Mouse (Mus musculus): ENCODE data around the gene Dapk1. TPM values are rescaled to one million over a fixed set of nuclear protein-coding genes. Genes with fewer than 3 reads are reported as not detected.
"Not testable (repeated sequence)": the region's sequence is repeated elsewhere in the genome, so short reads cannot be mapped to it uniquely, and the experiment has no call there.

The Dapk1 gene
- total RNA-seq (2015) (5.7 and 6.2 TPM in 2 replicates), total RNA-seq (2017) (3.7 and 5.2 TPM in 2 replicates)

- ATAC-seq (ENCODE audit: poor library complexity, severe bottlenecking): peak; percentile 92
These were observed at the start of gene Dapk1 for GRCm38 (mm10) chr13:60601436-60602415. TSS of gene Dapk1 (plus strand) at chr13:60601947.

GRCm38 (mm10) chr13:60553326-60553725 lies 48.4 kb upstream of the Dapk1 start:
- no peak for ATAC-seq (ENCODE audit: poor library complexity, severe bottlenecking)

DNA sequence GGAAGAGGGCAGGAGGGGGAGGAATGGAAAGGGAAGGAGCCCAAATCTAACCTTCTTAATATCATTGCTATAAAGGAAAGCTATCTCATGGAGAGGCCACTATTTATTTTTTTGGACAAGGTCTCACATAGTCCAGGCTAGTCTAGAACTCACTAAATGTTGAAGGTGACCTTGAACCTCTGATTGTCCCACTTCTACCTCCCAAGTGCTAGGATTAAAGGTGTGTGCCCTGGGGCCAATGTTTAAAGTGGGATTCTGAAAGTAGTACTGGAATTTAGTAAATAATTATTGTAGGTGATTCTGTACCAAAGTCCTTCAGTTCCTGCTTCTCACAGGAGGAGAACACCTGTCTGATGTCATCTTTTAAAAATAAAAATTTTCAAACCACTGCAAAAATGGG lies 45.3 kb upstream of the Dapk1 start:
- no peak for ATAC-seq (ENCODE audit: poor library complexity, severe bottlenecking)

DNA sequence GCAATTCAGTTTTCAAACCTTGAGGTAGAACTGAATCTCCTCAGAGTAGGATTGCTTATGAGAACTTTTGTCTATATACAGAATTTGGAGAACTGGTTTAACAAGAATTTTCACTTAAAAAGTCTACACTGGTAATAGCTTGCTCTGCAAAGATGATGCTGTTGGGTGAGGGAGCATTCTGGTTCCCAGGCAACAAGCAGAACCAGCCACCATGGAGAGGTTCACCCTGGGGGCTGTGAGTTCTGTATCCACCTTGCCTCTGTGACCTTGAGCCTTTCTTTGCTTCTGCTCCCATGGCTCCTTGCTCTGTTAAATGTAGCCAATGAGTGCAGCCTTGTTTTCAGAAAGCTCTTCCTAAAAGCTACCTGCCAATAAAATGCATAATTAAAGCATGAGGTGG lies 44.8 kb upstream of the Dapk1 start:
- no peak for ATAC-seq (ENCODE audit: poor library complexity, severe bottlenecking)

DNA sequence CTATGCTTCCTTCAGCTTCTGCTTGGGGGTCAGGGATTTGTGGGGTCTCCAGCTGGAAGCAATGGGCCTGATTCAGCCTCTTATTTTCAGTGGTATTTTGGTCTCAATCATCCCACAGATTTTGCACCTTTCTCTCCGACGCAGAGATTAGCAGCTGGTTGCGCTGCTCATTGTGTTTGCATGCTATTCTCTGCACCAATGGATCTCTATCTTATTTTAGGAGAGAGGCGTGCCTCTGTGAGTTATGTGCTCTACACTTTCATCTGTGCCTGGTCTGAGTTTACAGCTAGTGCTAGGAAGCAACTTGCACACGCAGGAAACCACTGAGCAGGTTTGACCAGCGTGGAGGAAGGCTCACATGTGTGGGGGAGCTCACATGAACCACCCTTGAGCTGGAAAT lies 37.4 kb upstream of the Dapk1 start:
- ATAC-seq (ENCODE audit: poor library complexity, severe bottlenecking): no peak

GRCm38 (mm10) chr13:60568934-60569548 lies 32.7 kb upstream of the Dapk1 start:
- no peak for ATAC-seq (ENCODE audit: poor library complexity, severe bottlenecking)

GRCm38 (mm10) chr13:60569549-60569941 lies 32.2 kb upstream of the Dapk1 start:
- ATAC-seq (ENCODE audit: poor library complexity, severe bottlenecking): no peak

DNA sequence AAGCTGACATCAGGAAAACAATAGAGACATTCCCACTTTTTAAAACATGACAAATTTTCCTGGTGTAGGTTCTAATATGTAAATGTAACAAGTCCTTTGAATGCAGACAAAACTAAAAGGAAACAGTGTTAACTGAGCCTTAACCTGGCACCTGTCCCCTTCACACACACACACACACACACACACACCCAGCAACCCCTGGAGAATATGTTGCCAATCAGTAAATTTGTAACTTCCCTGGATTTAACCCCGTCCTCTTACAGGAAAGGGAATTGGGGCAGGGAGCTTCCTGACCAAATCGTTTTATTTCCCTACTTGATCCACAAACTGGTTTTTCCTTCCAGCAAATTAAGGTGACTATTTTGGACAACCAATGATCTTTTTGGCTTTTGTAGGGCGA lies 28.2 kb upstream of the Dapk1 start:
- ATAC-seq (ENCODE audit: poor library complexity, severe bottlenecking): no peak

DNA sequence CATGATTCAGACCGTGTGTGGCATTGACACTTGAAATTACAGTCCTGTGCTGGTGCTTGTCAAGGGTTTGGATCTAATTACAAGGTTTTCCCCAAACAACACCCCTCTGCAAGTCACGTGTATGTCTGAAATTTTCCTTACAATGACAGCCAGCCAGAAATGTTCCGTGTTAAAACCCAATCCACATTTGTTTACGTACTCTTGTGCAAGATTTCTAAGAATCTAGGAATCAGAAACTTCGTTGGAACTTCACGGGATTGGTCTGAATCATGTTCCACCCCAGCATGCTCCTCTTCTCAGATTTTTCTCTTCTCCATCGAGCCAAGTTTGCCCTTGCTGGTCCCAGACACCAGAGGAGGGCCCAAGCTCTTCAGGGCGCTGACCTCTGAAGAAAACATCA lies 27.8 kb upstream of the Dapk1 start:
- ATAC-seq (ENCODE audit: poor library complexity, severe bottlenecking): no peak

GRCm38 (mm10) chr13:60578541-60578940 lies 23.2 kb upstream of the Dapk1 start:
- ATAC-seq (ENCODE audit: poor library complexity, severe bottlenecking): no peak

DNA sequence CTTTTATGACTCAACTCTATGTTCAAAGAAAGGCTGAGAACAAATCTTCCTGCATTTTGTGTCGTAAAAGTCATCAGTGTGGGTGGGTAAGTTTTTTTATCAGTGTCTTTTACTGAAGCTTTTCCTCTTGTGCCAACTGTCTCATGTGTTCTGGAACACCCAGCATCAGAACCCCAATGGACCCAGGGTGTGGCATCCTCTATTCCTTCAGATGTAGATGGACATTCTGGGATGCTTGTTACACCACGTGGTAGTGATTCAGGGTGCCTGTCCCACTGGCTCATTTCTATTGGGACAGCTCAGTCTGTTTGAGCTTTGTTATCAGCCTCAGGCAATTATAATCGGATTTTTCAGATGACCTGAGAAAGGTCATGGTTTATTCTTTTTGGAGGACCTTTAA lies 6.9 kb upstream of the Dapk1 start:
- ATAC-seq (ENCODE audit: poor library complexity, severe bottlenecking): no peak

DNA sequence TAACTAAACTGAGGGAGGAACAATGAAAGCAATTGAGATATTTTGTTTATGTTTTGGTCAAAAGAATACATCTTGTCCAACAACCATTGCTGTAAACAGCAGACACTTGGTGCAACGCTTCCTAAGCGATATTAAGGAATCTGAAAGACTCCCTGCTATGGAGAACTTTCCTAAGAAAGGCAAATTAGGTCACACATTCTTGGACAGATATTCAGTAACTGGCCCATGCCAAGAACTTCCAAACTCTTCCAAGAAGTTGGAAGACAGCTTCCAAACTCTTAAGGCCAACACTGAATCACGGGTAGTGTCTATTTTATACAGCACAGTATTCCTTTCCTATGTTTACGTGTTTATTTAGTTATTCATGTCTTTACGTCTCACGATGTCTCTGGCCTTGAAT lies 6.2 kb upstream of the Dapk1 start:
- no peak for ATAC-seq (ENCODE audit: poor library complexity, severe bottlenecking)

GRCm38 (mm10) chr13:60602416-60603251 lies 887 bp downstream of the Dapk1 start:
- ATAC-seq (ENCODE audit: poor library complexity, severe bottlenecking): peak; percentile 55

DNA sequence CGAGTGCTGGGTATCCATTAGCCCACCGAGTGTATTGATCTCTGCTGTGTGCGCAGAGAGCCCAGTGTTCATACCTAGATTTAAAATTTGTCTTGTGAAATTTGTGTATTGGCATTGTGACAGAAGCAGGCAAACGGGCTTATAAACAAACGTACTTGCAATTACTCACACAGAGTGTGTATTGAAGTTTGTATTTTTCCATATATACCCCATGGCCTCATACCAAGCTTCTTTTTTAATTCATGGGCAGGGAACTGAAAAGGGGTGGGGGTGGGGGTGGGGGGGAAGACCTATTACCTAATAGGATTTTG lies 1.5 kb downstream of the Dapk1 start:
- ATAC-seq (ENCODE audit: poor library complexity, severe bottlenecking): no peak

- no peak for ATAC-seq (ENCODE audit: poor library complexity, severe bottlenecking)
These were observed 5.7 kb downstream of the Dapk1 start for GRCm38 (mm10) chr13:60607411-60607810.

DNA sequence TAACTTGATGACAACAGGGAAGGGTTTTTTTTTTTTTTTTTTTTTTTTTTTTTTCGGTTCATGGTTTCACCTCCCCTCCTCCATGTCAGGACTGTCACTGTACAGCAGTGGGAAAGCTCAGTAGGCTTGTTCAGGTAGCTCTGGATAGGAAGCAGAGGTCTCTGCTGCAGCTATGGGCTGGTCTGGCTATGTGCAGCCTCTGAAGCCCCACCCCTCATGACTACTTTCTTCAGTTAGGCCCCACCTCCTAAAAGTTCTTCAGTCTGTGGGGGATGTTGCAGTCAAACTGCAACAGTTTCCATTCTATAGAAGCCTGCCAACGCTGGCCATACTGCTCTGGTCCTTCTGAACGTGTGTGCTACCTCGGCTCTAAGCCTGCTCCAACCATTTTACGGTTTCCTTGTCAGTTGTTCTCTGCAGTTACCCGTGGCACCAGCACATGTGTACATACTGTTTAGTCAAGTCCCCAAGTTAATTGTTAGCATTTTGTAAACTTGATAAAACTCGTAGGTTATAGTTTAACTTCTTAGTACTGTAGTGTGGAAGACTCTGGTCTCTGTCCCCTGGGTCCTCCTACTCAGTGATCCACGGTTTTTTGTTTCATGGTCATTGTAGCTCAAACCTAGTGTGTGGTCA lies 6.8 kb downstream of the Dapk1 start:
- no peak for ATAC-seq (ENCODE audit: poor library complexity, severe bottlenecking)

DNA sequence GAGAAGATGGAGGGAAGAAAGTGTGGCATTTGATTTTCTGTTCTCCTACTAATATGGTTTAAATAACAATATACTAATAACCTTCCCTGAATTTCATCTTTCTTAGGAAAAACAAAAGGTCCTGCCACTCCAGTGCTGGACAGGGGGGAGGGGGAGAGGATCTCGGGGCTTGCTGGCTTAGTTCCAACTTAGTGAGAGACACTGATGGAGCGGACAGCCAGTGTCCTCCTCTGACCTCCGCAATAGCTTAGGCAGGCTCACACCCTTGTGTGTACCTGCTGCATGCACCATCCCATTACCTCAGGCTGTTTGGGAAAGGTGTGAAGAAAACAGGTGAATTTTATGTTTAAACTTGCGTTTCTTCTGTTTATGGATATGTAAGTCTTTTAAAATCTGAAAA lies 7.5 kb downstream of the Dapk1 start:
- ATAC-seq (ENCODE audit: poor library complexity, severe bottlenecking): no peak

- no peak for ATAC-seq (ENCODE audit: poor library complexity, severe bottlenecking)
These were observed 8.8 kb downstream of the Dapk1 start for GRCm38 (mm10) chr13:60610558-60610957.

GRCm38 (mm10) chr13:60610971-60611370 lies 9.2 kb downstream of the Dapk1 start:
- not testable (repeated sequence) for ATAC-seq (ENCODE audit: poor library complexity, severe bottlenecking)

DNA sequence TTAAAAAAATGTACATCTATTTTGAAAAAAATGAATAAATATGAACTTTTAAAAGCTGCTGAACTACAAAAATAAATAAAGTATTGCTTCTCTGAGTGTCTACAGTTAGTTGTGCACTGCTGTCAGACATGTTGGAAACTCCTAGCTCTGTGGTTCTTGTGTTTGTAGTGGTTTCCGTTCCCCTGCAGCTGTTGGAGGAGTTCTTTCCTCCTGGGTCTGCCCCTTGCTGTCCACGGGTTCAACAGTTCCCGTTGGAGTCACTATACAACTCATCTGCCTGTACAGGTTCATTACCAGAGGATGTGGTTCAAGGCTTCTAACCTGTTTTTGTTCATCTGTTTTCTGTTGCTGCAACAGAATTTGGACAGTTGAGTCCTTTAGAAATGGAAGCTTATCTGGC lies 10.4 kb downstream of the Dapk1 start:
- peak; percentile 48 for ATAC-seq (ENCODE audit: poor library complexity, severe bottlenecking)

GRCm38 (mm10) chr13:60614154-60614553 lies 12.4 kb downstream of the Dapk1 start:
- no peak for ATAC-seq (ENCODE audit: poor library complexity, severe bottlenecking)

Data from megakaryocyte, adult 5-6 weeks (primary cell).